Comparison of ENCODE assay signal across 9 mouse cellular contexts in genomic region chr5:36426404-36426803, GRCm38 (mm10). TPM values are rescaled to one million over a fixed set of nuclear protein-coding genes. Genes with fewer than 3 reads are reported as not detected.
DNase-seq lines count a peak whose midpoint lies in the region.
"Had no signal": no experiment of that assay in that cellular context is flagged by ENCODE, and none has a peak within 500 bp of the region (broad histone marks: within the 10 kb centered on the region; RNA-seq: fewer than 3 reads in every experiment).

No protein-coding gene starts in this region.

- DNase-seq in cerebellum, postnatal 14 days: peak; percentile 46 to 48
- no peak for DNase-seq in cerebellum, adult 18-20 months
- peak; percentile 83 for DNase-seq in brain, adult 2 months (ENCODE audit: low read depth, low spot score)
- DNase-seq in kidney, postnatal 14 days: peak; percentile 67
- peak; percentile 60 to 69 for DNase-seq in left cerebral cortex, postnatal 14 days (ENCODE audit: low spot score in 2 of 2)
- DNase-seq in spleen, postnatal 4 days (ENCODE audit: low spot score in 2 of 2): no peak
- no peak for DNase-seq in B cell, adult 2 months
- DNase-seq in MN1 (ENCODE audit: low spot score): no peak
- DNase-seq: cerebellum, adult 9-10 months had no signal

- intact Hi-C loops in left cerebral cortex, postnatal 14 days (cut with DNase I): no loop called here

RNA-seq across cellular contexts. Expression of gene Sorcs2, which starts 28.5 kb away (rescaled TPM):
- total RNA-seq in left cerebral cortex, postnatal 14 days (2021): 10 to 100 TPM; 48.2 to 49.2 TPM

RNA-seq across cellular contexts. Expression of gene Grpel1, which starts 38.4 kb away (rescaled TPM):
- total RNA-seq in left cerebral cortex, postnatal 14 days (2021): 10 to 100 TPM; 20.4 to 20.8 TPM

RNA-seq across cellular contexts. Expression of gene Tada2b, which starts 57.7 kb away (rescaled TPM):
- 10 to 100 TPM; 26.5 to 29.1 TPM for total RNA-seq in left cerebral cortex, postnatal 14 days (2021)

RNA-seq across cellular contexts. Expression of gene Ccdc96, which starts 58.0 kb away (rescaled TPM):
- 1 to 10 TPM; 1.3 TPM for total RNA-seq in left cerebral cortex, postnatal 14 days (2021)

Comparison
In these comparisons a context has a peak if more than half of its experiments do, and no peak if none do; other contexts are left out.
1. DNase-seq: peak in cerebellum, postnatal 14 days (2 of 2), brain, adult 2 months (single experiment), kidney, postnatal 14 days (single experiment) and left cerebral cortex, postnatal 14 days (2 of 2); none in cerebellum, adult 18-20 months (0 of 2), spleen, postnatal 4 days (0 of 2), B cell, adult 2 months (0 of 2) and MN1 (single experiment).